Mouse (Mus musculus): ENCODE data around the gene Ddx59. TPM values are rescaled to one million over a fixed set of nuclear protein-coding genes. Genes with fewer than 3 reads are reported as not detected.
A peak's percentile ranks its signal among the peaks of the same experiment; 100 is the strongest.

The Ddx59 gene
- polyA plus RNA-seq, 2 experiments, result 3.5 to 5.2 TPM

- 84% methylated on average over 4 of the region's 4 CpGs for WGBS (ENCODE audit: insufficient replicate concordance)
- Histone ChIP-seq H3K9me3 (ENCODE audit: control insufficient read depth, low read length) (no peaks in the 10 kb centered on the region), H3K27me3 (ENCODE audit: control insufficient read depth, insufficient read depth, low read length) (no peaks in the 10 kb centered on the region), H3K4me2 (ENCODE audit: low read depth) (no peak overlapping the region), H3K27ac (peak overlapping the region; percentile 83), H3K36me3 (replicated peaks; ENCODE audit: control insufficient read depth, insufficient read depth, low read depth) (peaks cover 3% of the 10 kb centered on the region), H3K4me3 (ENCODE audit: insufficient read depth in 1 of 2, low read depth in 2 of 2, low read length in 2 of 2) (no peak overlapping the region), H3K9ac (replicated peaks) (no peak overlapping the region), H3K4me1 (replicated peaks; ENCODE audit: control insufficient read depth in 2 of 2, insufficient read depth in 2 of 2, low read length in 1 of 2) (peaks cover 31 to 36% of the 10 kb centered on the region in 2 experiments)
- ATAC-seq (ENCODE audit: insufficient read depth) (no peak), DNase-seq (ENCODE audit: low read depth in 3 of 3, low spot score in 3 of 3) (no peak)
- no peak for TF ChIP-seq EP300 (IDR thresholded peaks at IDR 0.05; ENCODE audit: low read depth)
- TF ChIP-seq CTCF (IDR thresholded peaks at IDR 0.05; ENCODE audit: low read depth), result no peak
Observed at GRCm38 (mm10) chr1:136428981-136429380, 13.9 kb downstream of the Ddx59 start.

- peak in 1 of 3 experiments; percentile 53 for DNase-seq (ENCODE audit: low read depth in 3 of 3, low spot score in 3 of 3)
- WGBS (ENCODE audit: insufficient replicate concordance), result 70% methylated on average over 7 of the region's 7 CpGs
- Histone ChIP-seq H3K4me3 (ENCODE audit: insufficient read depth in 1 of 2, low read depth in 2 of 2, low read length in 2 of 2) (no peak overlapping the region), H3K36me3 (replicated peaks; ENCODE audit: control insufficient read depth, insufficient read depth, low read depth) (peaks cover 3% of the 10 kb centered on the region), H3K27ac (peak overlapping the region; percentile 33), H3K27me3 (ENCODE audit: control insufficient read depth, insufficient read depth, low read length) (no peaks in the 10 kb centered on the region), H3K9ac (replicated peaks) (no peak overlapping the region), H3K9me3 (ENCODE audit: control insufficient read depth, low read length) (no peaks in the 10 kb centered on the region), H3K4me2 (ENCODE audit: low read depth) (no peak overlapping the region), H3K4me1 (replicated peaks; ENCODE audit: control insufficient read depth in 2 of 2, insufficient read depth in 2 of 2, low read length in 1 of 2) (peaks cover 31 to 36% of the 10 kb centered on the region in 2 experiments)
- ATAC-seq (ENCODE audit: insufficient read depth), result no peak
- TF ChIP-seq CTCF (IDR thresholded peaks at IDR 0.05; ENCODE audit: low read depth) (no peak), EP300 (IDR thresholded peaks at IDR 0.05; ENCODE audit: low read depth) (no peak)
Observed at GRCm38 (mm10) chr1:136430126-136430818, 15.2 kb downstream of the Ddx59 start.

GRCm38 (mm10) chr1:136440741-136441140, 25.7 kb downstream of the Ddx59 start:
- Histone ChIP-seq H3K9ac (replicated peaks) (no peak overlapping the region), H3K9me3 (ENCODE audit: control insufficient read depth, low read length) (no peaks in the 10 kb centered on the region), H3K4me3 (ENCODE audit: insufficient read depth in 1 of 2, low read depth in 2 of 2, low read length in 2 of 2) (no peak overlapping the region), H3K4me2 (ENCODE audit: low read depth) (no peak overlapping the region), H3K27ac (no peak overlapping the region), H3K27me3 (ENCODE audit: control insufficient read depth, insufficient read depth, low read length) (no peaks in the 10 kb centered on the region), H3K36me3 (replicated peaks; ENCODE audit: control insufficient read depth, insufficient read depth, low read depth) (no peaks in the 10 kb centered on the region), H3K4me1 (replicated peaks; ENCODE audit: control insufficient read depth in 2 of 2, insufficient read depth in 2 of 2, low read length in 1 of 2) (peaks cover 30% of the 10 kb centered on the region in 2 experiments)
- DNase-seq (ENCODE audit: low read depth in 3 of 3, low spot score in 3 of 3) (no peak), ATAC-seq (ENCODE audit: insufficient read depth) (no peak)
- TF ChIP-seq EP300 (IDR thresholded peaks at IDR 0.05; ENCODE audit: low read depth) (no peak), CTCF (IDR thresholded peaks at IDR 0.05; ENCODE audit: low read depth) (no peak)
- WGBS (ENCODE audit: insufficient replicate concordance), result 85% methylated on average over 7 of the region's 7 CpGs

- Histone ChIP-seq H3K9ac (replicated peaks) (no peak overlapping the region), H3K4me2 (ENCODE audit: low read depth) (no peak overlapping the region), H3K4me3 (ENCODE audit: insufficient read depth in 1 of 2, low read depth in 2 of 2, low read length in 2 of 2) (no peak overlapping the region), H3K9me3 (ENCODE audit: control insufficient read depth, low read length) (no peaks in the 10 kb centered on the region), H3K27ac (no peak overlapping the region), H3K36me3 (replicated peaks; ENCODE audit: control insufficient read depth, insufficient read depth, low read depth) (no peaks in the 10 kb centered on the region), H3K27me3 (ENCODE audit: control insufficient read depth, insufficient read depth, low read length) (no peaks in the 10 kb centered on the region), H3K4me1 (replicated peaks; ENCODE audit: control insufficient read depth in 2 of 2, insufficient read depth in 2 of 2, low read length in 1 of 2) (peaks cover 35 to 38% of the 10 kb centered on the region in 2 experiments)
- DNase-seq (ENCODE audit: low read depth in 3 of 3, low spot score in 3 of 3), result no peak
- TF ChIP-seq EP300 (IDR thresholded peaks at IDR 0.05; ENCODE audit: low read depth) (no peak), CTCF (IDR thresholded peaks at IDR 0.05; ENCODE audit: low read depth) (no peak)
- 72% methylated on average over 9 of the region's 9 CpGs for WGBS (ENCODE audit: insufficient replicate concordance)
- no peak for ATAC-seq (ENCODE audit: insufficient read depth)
Observed at GRCm38 (mm10) chr1:136442809-136443208, 27.7 kb downstream of the Ddx59 start.

GRCm38 (mm10) chr1:136444555-136445255, 29.6 kb downstream of the Ddx59 start:
- ATAC-seq (ENCODE audit: insufficient read depth) (peak; percentile 98), DNase-seq (ENCODE audit: low read depth in 3 of 3, low spot score in 3 of 3) (peak; percentile 68 to 70 (median 70))
- peak overlapping the region in 1 of 2 experiments; percentile 32; a peak in 2 of 4 replicates for H3K4me3 ChIP-seq (ENCODE audit: insufficient read depth in 1 of 2, low read depth in 2 of 2, low read length in 2 of 2)
- no peak for TF ChIP-seq CTCF (IDR thresholded peaks at IDR 0.05; ENCODE audit: low read depth)
- peak; percentile 88 for TF ChIP-seq EP300 (IDR thresholded peaks at IDR 0.05; ENCODE audit: low read depth)
- peak overlapping the region; percentile 63 for H3K4me2 ChIP-seq (ENCODE audit: low read depth)
- H3K4me1 ChIP-seq (replicated peaks; ENCODE audit: control insufficient read depth in 2 of 2, insufficient read depth in 2 of 2, low read length in 1 of 2), result peaks cover 35 to 38% of the 10 kb centered on the region in 2 experiments
- peak overlapping the region; percentile 80 for H3K27ac ChIP-seq
- peak overlapping the region; percentile 65 for H3K9ac ChIP-seq (replicated peaks)
- 57% methylated on average over 12 of the region's 12 CpGs for WGBS (ENCODE audit: insufficient replicate concordance)
- no peaks in the 10 kb centered on the region for H3K27me3 ChIP-seq (ENCODE audit: control insufficient read depth, insufficient read depth, low read length)
- no peaks in the 10 kb centered on the region for H3K36me3 ChIP-seq (replicated peaks; ENCODE audit: control insufficient read depth, insufficient read depth, low read depth)
- H3K9me3 ChIP-seq (ENCODE audit: control insufficient read depth, low read length), result no peaks in the 10 kb centered on the region
